Mouse (Mus musculus) ES-Bruce4 (cell line): ENCODE data around the gene Gm10645.

Experiments
- CTCF ChIP-seq: IDR thresholded peaks from one replicate; pipeline ENCODE4 v1.8.1; 2011; ENCODE audit warnings: low read depth, low read length
- EP300 ChIP-seq: IDR thresholded peaks from 2 replicates; pipeline ENCODE4 v1.6.1; 2011; ENCODE audit warnings: low read depth, low read length; ENCODE audit not compliant: insufficient read depth
- POLR2A ChIP-seq: IDR thresholded peaks from one replicate; pipeline ENCODE4 v1.8.1; 2011; ENCODE audit warnings: low read length; ENCODE audit not compliant: insufficient read depth

GRCm38 (mm10) chr8:83169127-83169526, 3.2 kb upstream of the Gm10645 start:
- no peak for TF ChIP-seq CTCF
- TF ChIP-seq POLR2A = no peak
- no peak for TF ChIP-seq EP300
